17 mouse cellular contexts compared by ENCODE assay signal in the genomic region with DNA sequence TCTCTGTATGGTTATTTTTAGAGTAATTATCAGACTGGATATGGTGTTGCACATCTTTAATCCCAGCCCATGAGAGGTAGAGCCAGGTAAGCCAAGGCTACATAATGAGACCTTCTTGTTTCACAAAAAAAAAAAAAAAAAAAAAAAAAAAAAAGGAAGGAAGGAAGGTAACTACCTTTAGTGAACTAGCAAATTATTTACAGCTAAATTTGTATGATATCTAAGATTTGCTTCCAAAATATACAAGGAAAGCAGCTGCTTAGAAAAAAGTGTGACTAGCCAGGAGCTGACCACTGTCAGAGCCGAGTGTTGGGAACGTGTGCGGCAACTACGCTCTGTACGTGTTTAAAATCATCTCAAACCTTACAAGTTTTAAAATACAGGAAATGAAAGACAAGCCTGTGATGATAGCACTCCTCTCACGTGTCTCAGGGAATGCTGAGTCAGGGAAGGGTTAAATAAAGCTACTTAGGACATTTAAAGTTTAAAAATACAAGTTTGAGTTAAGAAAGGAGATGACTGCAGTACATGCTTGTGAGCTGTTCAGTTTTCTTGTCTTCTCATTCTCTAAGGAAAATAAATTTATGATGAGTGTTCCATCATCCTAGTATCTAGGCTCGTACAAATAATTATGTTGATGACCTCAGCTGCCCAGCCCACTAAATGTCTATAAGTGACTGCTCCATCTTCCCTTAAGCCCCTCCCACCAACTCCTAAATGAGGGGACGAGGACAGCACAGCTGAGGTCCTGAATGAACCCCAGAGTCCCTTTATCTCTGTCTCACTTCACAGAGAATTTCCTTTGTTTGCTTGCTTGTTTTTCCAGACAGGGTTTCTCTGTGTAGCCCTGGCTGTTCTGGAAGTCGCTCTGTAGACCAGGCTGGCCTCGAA. TPM values are rescaled to one million over a fixed set of nuclear protein-coding genes. Genes with fewer than 3 reads are reported as not detected.
DNase-seq lines count a peak whose midpoint lies in the region; ATAC-seq and TF ChIP-seq lines count a peak whose summit lies in the region.
"Had no signal": no experiment of that assay in that cellular context is flagged by ENCODE, and none has a peak within 500 bp of the region (broad histone marks: within the 10 kb centered on the region; RNA-seq: fewer than 3 reads in every experiment).

No protein-coding gene starts in this region.

- TF ChIP-seq EP300 in MEL (IDR thresholded peaks at IDR 0.05; ENCODE audit: low read depth in 1 of 2, low read length in 2 of 2) = no peak

- peaks cover 15% of the 10 kb centered on the region for H3K79me2 ChIP-seq in MEL (ENCODE audit: control insufficient read depth, insufficient read depth, low read length, poor library complexity)

- H3K27ac ChIP-seq in intestine, embryonic 14.5 days (ENCODE audit: low read depth) = no peak overlapping the region
- no peak overlapping the region for H3K27ac ChIP-seq in intestine, postnatal 0 days (ENCODE audit: low read depth, low read length)
- H3K27ac ChIP-seq in MEL (ENCODE audit: control insufficient read depth, low read depth, low read length) = peak overlapping the region; percentile 44
- peak overlapping the region; percentile 40; the same call in 1 of the 2 replicates for H3K27ac ChIP-seq in hindbrain, embryonic 13.5 days
- H3K27ac ChIP-seq: midbrain, embryonic 15.5 days had no signal

- no peaks in the 10 kb centered on the region for H3K9me3 ChIP-seq in intestine, embryonic 14.5 days (ENCODE audit: control insufficient read depth, low read length)
- no peaks in the 10 kb centered on the region for H3K9me3 ChIP-seq in intestine, postnatal 0 days (ENCODE audit: control insufficient read depth)
- no peaks in the 10 kb centered on the region for H3K9me3 ChIP-seq in MEL (replicated peaks; ENCODE audit: insufficient read depth, low read length)
- H3K9me3 ChIP-seq in hindbrain, embryonic 13.5 days = no peaks in the 10 kb centered on the region
- peaks cover under 1% of the 10 kb centered on the region; the same call in 1 of the 2 replicates for H3K9me3 ChIP-seq in megakaryocyte, embryonic 14.5 days
- H3K9me3 ChIP-seq: midbrain, embryonic 15.5 days had no signal

- no peak for TF ChIP-seq CTCF in intestine, postnatal 0 days (IDR thresholded peaks at IDR 0.05; ENCODE audit: low read depth)
- TF ChIP-seq CTCF in MEL (IDR thresholded peaks at IDR 0.05 in 2 of 3, conservative IDR thresholded peaks at IDR 0.05 in 1 of 3; ENCODE audit: control insufficient read depth in 1 of 3, insufficient read depth in 1 of 3, low read depth in 2 of 3, low read length in 3 of 3, poor library complexity in 1 of 3, severe bottlenecking in 1 of 3) = no peak

- no peak overlapping the region for H3K9ac ChIP-seq in intestine, embryonic 14.5 days (ENCODE audit: low read length)
- H3K9ac ChIP-seq in intestine, postnatal 0 days (ENCODE audit: low read depth, low read length) = no peak overlapping the region
- H3K9ac ChIP-seq in MEL (ENCODE audit: control insufficient read depth, low read depth, low read length, poor library complexity, severe bottlenecking) = peak overlapping the region; percentile 13; the same call in 1 of the 2 replicates
- H3K9ac ChIP-seq in hindbrain, embryonic 13.5 days = no peak overlapping the region
- H3K9ac ChIP-seq: midbrain, embryonic 15.5 days had no signal

- peaks cover 13% of the 10 kb centered on the region for H3K4me1 ChIP-seq in intestine, embryonic 14.5 days (replicated peaks; ENCODE audit: control insufficient read depth, insufficient read depth, low read length)
- H3K4me1 ChIP-seq in intestine, postnatal 0 days (replicated peaks; ENCODE audit: control insufficient read depth, insufficient read depth, low read length) = no peaks in the 10 kb centered on the region
- peaks cover 20 to 38% of the 10 kb centered on the region in 2 experiments for H3K4me1 ChIP-seq in MEL (ENCODE audit: control insufficient read depth in 1 of 2, insufficient read depth in 2 of 2, low read length in 2 of 2)
- H3K4me1 ChIP-seq in hindbrain, embryonic 13.5 days (replicated peaks) = peaks cover 37% of the 10 kb centered on the region
- peaks cover 95% of the 10 kb centered on the region for H3K4me1 ChIP-seq in megakaryocyte, embryonic 14.5 days

- TF ChIP-seq POLR2A in MEL (IDR thresholded peaks at IDR 0.05; ENCODE audit: control insufficient read depth in 1 of 2, insufficient read depth in 1 of 2, low read depth in 1 of 2, low read length in 2 of 2, poor library complexity in 1 of 2) = no peak

- H3K36me3 ChIP-seq in intestine, embryonic 14.5 days (ENCODE audit: control insufficient read depth, insufficient read depth, low read length) = no peaks in the 10 kb centered on the region
- no peaks in the 10 kb centered on the region for H3K36me3 ChIP-seq in intestine, postnatal 0 days (ENCODE audit: control insufficient read depth, insufficient read depth)
- H3K36me3 ChIP-seq in MEL (ENCODE audit: control insufficient read depth in 1 of 2, insufficient read depth in 2 of 2, low read length in 2 of 2) = peaks cover 5 to 39% of the 10 kb centered on the region in 2 experiments
- no peaks in the 10 kb centered on the region for H3K36me3 ChIP-seq in hindbrain, embryonic 13.5 days
- H3K36me3 ChIP-seq in megakaryocyte, embryonic 14.5 days (replicated peaks; ENCODE audit: low read length) = peaks cover 67% of the 10 kb centered on the region
- H3K36me3 ChIP-seq: midbrain, embryonic 15.5 days had no signal

- 59% methylated on average over 10 of the region's 10 CpGs for WGBS in intestine, embryonic 14.5 days
- WGBS in intestine, postnatal 0 days = 60% methylated on average over 10 of the region's 10 CpGs
- WGBS in hindbrain, embryonic 13.5 days = 58% methylated on average over 10 of the region's 10 CpGs

- DNase-seq in intestine, embryonic 14.5 days (ENCODE audit: low spot score) = peak; percentile 31
- peak; percentile 39 for DNase-seq in MEL (ENCODE audit: low read depth, low spot score)
- DNase-seq in gastrocnemius, adult 8-10 months (ENCODE audit: low spot score in 2 of 2) = no peak
- DNase-seq in spleen, adult 18-20 months = no peak
- DNase-seq: adrenal gland, postnatal 14 days; heart, adult 18-20 months; heart, postnatal 4 days; kidney, adult 9 months; lung, adult 2 months; right cerebral cortex, postnatal 4 days had no signal

- H3K4me3 ChIP-seq in intestine, embryonic 14.5 days (ENCODE audit: low read depth, low read length) = no peak overlapping the region
- no peak overlapping the region for H3K4me3 ChIP-seq in intestine, postnatal 0 days (ENCODE audit: low read depth, low read length)
- H3K4me3 ChIP-seq in MEL (ENCODE audit: control insufficient read depth in 1 of 2, insufficient read depth in 1 of 2, low read depth in 2 of 2, low read length in 2 of 2) = peak overlapping the region in 1 of 2 experiments; percentile 24; a peak in 2 of 4 replicates
- no peak overlapping the region for H3K4me3 ChIP-seq in hindbrain, embryonic 13.5 days
- H3K4me3 ChIP-seq in megakaryocyte, embryonic 14.5 days (replicated peaks) = peak overlapping the region; percentile 85
- H3K4me3 ChIP-seq: erythroblast, embryonic 14.5 days; midbrain, embryonic 15.5 days had no signal

- no peak for ATAC-seq in intestine, embryonic 14.5 days (replicated peaks; ENCODE audit: low FRiP score, low TSS enrichment, low read depth)
- no peak for ATAC-seq in intestine, postnatal 0 days
- no peak for ATAC-seq in hindbrain, embryonic 13.5 days (ENCODE audit: low FRiP score)
- ATAC-seq: midbrain, embryonic 15.5 days had no signal

- no peak for TF ChIP-seq RAD21 in MEL (IDR thresholded peaks at IDR 0.05; ENCODE audit: low read depth, low read length)

- H3K4me2 ChIP-seq in intestine, embryonic 14.5 days (ENCODE audit: low read length) = no peak overlapping the region
- no peak overlapping the region for H3K4me2 ChIP-seq in intestine, postnatal 0 days (replicated peaks; ENCODE audit: low read depth)
- H3K4me2 ChIP-seq in hindbrain, embryonic 13.5 days = no peak overlapping the region
- H3K4me2 ChIP-seq: midbrain, embryonic 15.5 days had no signal

- no peaks in the 10 kb centered on the region for H3K27me3 ChIP-seq in intestine, embryonic 14.5 days (replicated peaks; ENCODE audit: control insufficient read depth, insufficient read depth, low read length)
- H3K27me3 ChIP-seq in intestine, postnatal 0 days (replicated peaks; ENCODE audit: control insufficient read depth, insufficient read depth, low read length) = no peaks in the 10 kb centered on the region
- no peaks in the 10 kb centered on the region for H3K27me3 ChIP-seq in MEL (ENCODE audit: control insufficient read depth in 1 of 2, insufficient read depth in 2 of 2, low read length in 2 of 2)
- H3K27me3 ChIP-seq in hindbrain, embryonic 13.5 days = no peaks in the 10 kb centered on the region
- H3K27me3 ChIP-seq in megakaryocyte, embryonic 14.5 days (replicated peaks) = no peaks in the 10 kb centered on the region
- H3K27me3 ChIP-seq: midbrain, embryonic 15.5 days had no signal

TF ChIP-seq in MEL, 35 proteins besides CTCF, POLR2A, EP300 and RAD21 (continues in another document):
- TF ChIP-seq ETS1 (IDR thresholded peaks at IDR 0.05; ENCODE audit: low read depth, low read length) (peak; percentile 66; the same call in 1 of the 2 replicates), CHD1 (IDR thresholded peaks at IDR 0.05; ENCODE audit: low read depth, low read length) (0 out of 2 replicates have a peak, but pooled peaks have one; percentile 21), TBP (IDR thresholded peaks at IDR 0.05; ENCODE audit: low read depth, low read length) (no peak)

RNA-seq across cellular contexts. Expression of gene Gm10300, which starts 44.4 kb away (rescaled TPM):
- 0.09 TPM in 1 of 2 replicates, not detected in the other for polyA plus RNA-seq in intestine, embryonic 14.5 days (2014; fragmentation: Nextera tagmentation; extraction: Ambion mirVana)
- 0.08 and 0.09 TPM in 2 replicates for polyA plus RNA-seq in intestine, postnatal 0 days (2015; fragmentation: Nextera tagmentation; extraction: Ambion mirVana)
- total RNA-seq in MEL (2012; rRNA removed) = 0.29 and 0.46 TPM in 2 replicates
- polyA plus RNA-seq in MEL (2012; ENCODE audit: insufficient read depth in 1 of 2, insufficient read length in 2 of 2, low read depth in 1 of 2, low replicate concordance in 2 of 2, missing spikeins in 1 of 2) = under 1 TPM in 1 of 2 experiments, not detected in 1; 0.18 TPM
- polyA plus RNA-seq in hindbrain, embryonic 13.5 days (2015; fragmentation: Nextera tagmentation; extraction: Ambion mirVana) = not detected in 2 replicates
- 0.23 TPM in 1 of 2 replicates, not detected in the other for polyA plus RNA-seq in megakaryocyte, embryonic 14.5 days (2012; ENCODE audit: insufficient read depth, low replicate concordance)
- total RNA-seq in gastrocnemius, adult 8-10 months (2022) = under 1 TPM in 3 of 4 experiments, not detected in 1; 0.10 to 0.22 (median 0.11) TPM
- total RNA-seq: layer of hippocampus, adult 18-20 months had no signal
- polyA plus RNA-seq: midbrain, embryonic 15.5 days; testis, adult 2 months had no signal

RNA-seq across cellular contexts. Expression of gene Epb41, which starts 45.0 kb away (rescaled TPM):
- polyA plus RNA-seq in intestine, embryonic 14.5 days (2014; fragmentation: Nextera tagmentation; extraction: Ambion mirVana) = 59.6 and 65.1 TPM in 2 replicates
- polyA plus RNA-seq in intestine, postnatal 0 days (2015; fragmentation: Nextera tagmentation; extraction: Ambion mirVana) = 22.2 TPM in 2 replicates
- 36.5 and 41.9 TPM in 2 replicates for total RNA-seq in MEL (2012; rRNA removed)
- 100 to 1,000 TPM in 1 of 2 experiments, 10 to 100 TPM in 1; 44.3 to 115 TPM for polyA plus RNA-seq in MEL (2012; ENCODE audit: insufficient read depth in 1 of 2, insufficient read length in 2 of 2, low read depth in 1 of 2, low replicate concordance in 2 of 2, missing spikeins in 1 of 2)
- polyA plus RNA-seq in hindbrain, embryonic 13.5 days (2015; fragmentation: Nextera tagmentation; extraction: Ambion mirVana) = 94.7 and 95.1 TPM in 2 replicates
- 90.5 and 122 TPM in 2 replicates for polyA plus RNA-seq in megakaryocyte, embryonic 14.5 days (2012; ENCODE audit: insufficient read depth, low replicate concordance)
- 100 to 1,000 TPM; 114 to 129 (median 121) TPM for total RNA-seq in gastrocnemius, adult 8-10 months (2022)

Comparison
In these comparisons a context has a peak if more than half of its experiments do, and no peak if none do; other contexts are left out.
1. DNase-seq: peak in intestine, embryonic 14.5 days (single experiment) and MEL (single experiment); none in gastrocnemius, adult 8-10 months (0 of 2) and spleen, adult 18-20 months (0 of 2).
2. H3K27ac ChIP-seq: peak in MEL (single experiment) and hindbrain, embryonic 13.5 days (single experiment); none in intestine, embryonic 14.5 days (single experiment) and intestine, postnatal 0 days (single experiment).